In the genomic region with DNA sequence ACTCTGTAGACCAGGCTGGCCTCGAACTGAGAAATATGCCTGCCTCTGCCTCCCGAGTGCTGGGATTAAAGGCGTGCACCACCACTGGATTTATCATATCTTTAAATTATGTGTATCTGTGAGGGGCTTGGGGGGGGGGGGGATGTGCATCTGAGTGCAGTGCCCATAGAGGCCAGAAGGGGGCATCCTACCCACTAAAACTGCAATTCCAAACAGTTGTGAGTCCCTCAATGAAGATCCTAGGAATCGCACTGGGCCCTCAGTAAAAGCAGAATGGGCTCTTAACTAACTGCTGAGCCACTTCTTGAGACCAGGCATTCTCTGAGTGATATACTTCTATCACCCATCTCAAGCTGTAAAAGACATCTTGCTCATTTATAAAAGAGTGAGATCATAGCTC, we compare ENCODE assay signal across 17 mouse cellular contexts.
DNase-seq lines count a peak whose midpoint lies in the region; ATAC-seq and TF ChIP-seq lines count a peak whose summit lies in the region.
"Had no signal": no experiment of that assay in that cellular context is flagged by ENCODE, and none has a peak within 500 bp of the region (broad histone marks: within the 10 kb centered on the region; RNA-seq: fewer than 3 reads in every experiment).

No protein-coding gene starts in this region.

- H3K4me1 ChIP-seq in cerebellum, adult 2 months (ENCODE audit: control insufficient read depth, insufficient read depth, low read length): peaks cover 9% of the 10 kb centered on the region; the same call in 1 of the 2 replicates
- H3K4me1 ChIP-seq in kidney, postnatal 0 days (replicated peaks; ENCODE audit: insufficient read depth, low read length): no peaks in the 10 kb centered on the region
- no peaks in the 10 kb centered on the region for H3K4me1 ChIP-seq in kidney, embryonic 16.5 days (ENCODE audit: insufficient read depth, low read length)
- H3K4me1 ChIP-seq in midbrain, embryonic 15.5 days: peaks cover 51% of the 10 kb centered on the region

- no peak overlapping the region for H3K27ac ChIP-seq in cerebellum, adult 2 months (ENCODE audit: insufficient read depth, low read length)
- no peak overlapping the region for H3K27ac ChIP-seq in kidney, postnatal 0 days
- H3K27ac ChIP-seq in kidney, embryonic 16.5 days (ENCODE audit: low read length): no peak overlapping the region
- H3K27ac ChIP-seq in midbrain, embryonic 15.5 days: no peak overlapping the region

- H3K9me3 ChIP-seq in kidney, postnatal 0 days (replicated peaks; ENCODE audit: low read length): no peaks in the 10 kb centered on the region
- no peaks in the 10 kb centered on the region for H3K9me3 ChIP-seq in kidney, embryonic 16.5 days (ENCODE audit: low read length)
- H3K9me3 ChIP-seq in midbrain, embryonic 15.5 days: no peaks in the 10 kb centered on the region
- H3K9me3 ChIP-seq: limb, embryonic 12.5 days; megakaryocyte, embryonic 14.5 days had no signal

- TF ChIP-seq POLR2A in cerebellum, adult 2 months (IDR thresholded peaks at IDR 0.05; ENCODE audit: borderline replicate concordance, insufficient read depth, low read length): no peak

- no peak overlapping the region for H3K4me2 ChIP-seq in kidney, postnatal 0 days (ENCODE audit: low read length)
- no peak overlapping the region for H3K4me2 ChIP-seq in kidney, embryonic 16.5 days (replicated peaks; ENCODE audit: low read depth, low read length)
- no peak overlapping the region for H3K4me2 ChIP-seq in midbrain, embryonic 15.5 days
- H3K4me2 ChIP-seq: limb, embryonic 12.5 days had no signal

- no peak for ATAC-seq in kidney, postnatal 0 days (replicated peaks; ENCODE audit: low FRiP score, low read depth)
- ATAC-seq in kidney, embryonic 16.5 days (ENCODE audit: low FRiP score, low TSS enrichment): no peak
- ATAC-seq in midbrain, embryonic 15.5 days (replicated peaks): no peak

- H3K4me3 ChIP-seq in cerebellum, adult 2 months (replicated peaks; ENCODE audit: insufficient read depth, low read depth, low read length): no peak overlapping the region
- no peak overlapping the region for H3K4me3 ChIP-seq in kidney, postnatal 0 days (replicated peaks; ENCODE audit: low read depth, low read length)
- H3K4me3 ChIP-seq in kidney, embryonic 16.5 days (ENCODE audit: low read length): no peak overlapping the region
- H3K4me3 ChIP-seq in midbrain, embryonic 15.5 days: no peak overlapping the region
- H3K4me3 ChIP-seq: limb, embryonic 12.5 days; megakaryocyte, embryonic 14.5 days had no signal

- TF ChIP-seq CTCF in cerebellum, adult 2 months (IDR thresholded peaks at IDR 0.05; ENCODE audit: borderline replicate concordance, insufficient read depth, low read depth, low read length): 0 out of 2 replicates have a peak, but pooled peaks have one; percentile 13
- TF ChIP-seq CTCF in kidney, postnatal 0 days (IDR thresholded peaks at IDR 0.05; ENCODE audit: low read depth): peak; percentile 23; the same call in 1 of the 2 replicates

- H3K9ac ChIP-seq in kidney, postnatal 0 days (ENCODE audit: low read depth, low read length): no peak overlapping the region
- H3K9ac ChIP-seq in kidney, embryonic 16.5 days (replicated peaks; ENCODE audit: low read length): no peak overlapping the region
- no peak overlapping the region for H3K9ac ChIP-seq in midbrain, embryonic 15.5 days
- H3K9ac ChIP-seq: limb, embryonic 12.5 days had no signal

- H3K27me3 ChIP-seq in cerebellum, adult 2 months (ENCODE audit: control insufficient read depth, insufficient read depth, low read length): no peaks in the 10 kb centered on the region
- H3K27me3 ChIP-seq in kidney, postnatal 0 days (ENCODE audit: insufficient read depth, low read length): no peaks in the 10 kb centered on the region
- no peaks in the 10 kb centered on the region for H3K27me3 ChIP-seq in kidney, embryonic 16.5 days (ENCODE audit: insufficient read depth, low read length)
- H3K27me3 ChIP-seq in midbrain, embryonic 15.5 days (replicated peaks): no peaks in the 10 kb centered on the region
- H3K27me3 ChIP-seq: limb, embryonic 12.5 days; megakaryocyte, embryonic 14.5 days had no signal

- WGBS in cerebellum, adult 2 months: 100% methylated on average over 4 of the region's 4 CpGs
- WGBS in kidney, postnatal 0 days: 91% methylated on average over 4 of the region's 4 CpGs
- 93% methylated on average over 4 of the region's 4 CpGs for WGBS in kidney, embryonic 16.5 days
- 97% methylated on average over 4 of the region's 4 CpGs for WGBS in midbrain, embryonic 15.5 days

- no peak for DNase-seq in cerebellum, adult 2 months
- DNase-seq in cerebellum, postnatal 4 days (ENCODE audit: low spot score in 2 of 2): no peak
- no peak for DNase-seq in kidney, postnatal 0 days (ENCODE audit: low spot score)
- peak; percentile 40 for DNase-seq in thymus, postnatal 25 days
- DNase-seq in thymus, adult 18-20 months: no peak
- no peak for DNase-seq in c-Kit-positive CD71-positive TER-119-positive erythroid progenitor cells, embryonic 14.5 days (ENCODE audit: low spot score)
- DNase-seq: cerebellum, adult 8-10 months; embryo, embryonic 11 days; heart, postnatal 14 days; kidney, postnatal 14 days; layer of hippocampus, postnatal 36 days; lung, adult 2 months; right cerebral cortex, adult 18-20 months had no signal

- H3K36me3 ChIP-seq in kidney, postnatal 0 days (ENCODE audit: insufficient read depth, low read length): no peaks in the 10 kb centered on the region
- no peaks in the 10 kb centered on the region for H3K36me3 ChIP-seq in kidney, embryonic 16.5 days (ENCODE audit: insufficient read depth, low read length)
- no peaks in the 10 kb centered on the region for H3K36me3 ChIP-seq in midbrain, embryonic 15.5 days (replicated peaks)
- H3K36me3 ChIP-seq: limb, embryonic 12.5 days had no signal
